Mouse (Mus musculus): ENCODE results near the gene Ywhag.

Ywhag gene

GRCm38 (mm10) chr5:135914156-135914555 lies 20.3 kb downstream of the Ywhag start:
- intact Hi-C loops (cut with DNase I) = no loop called here

- intact Hi-C loops (cut with DNase I) = no loop called here
These were observed 21.2 kb downstream of the Ywhag start for GRCm38 (mm10) chr5:135913201-135913600.

- intact Hi-C loops (cut with DNase I) = no loop called here
These were observed 22.7 kb downstream of the Ywhag start for GRCm38 (mm10) chr5:135911633-135912220.

- intact Hi-C loops (cut with DNase I) = no loop called here
These were observed 23.6 kb downstream of the Ywhag start for GRCm38 (mm10) chr5:135910813-135911212.

- intact Hi-C loops (cut with DNase I) = no loop called here
These were observed 24.8 kb downstream of the Ywhag start for GRCm38 (mm10) chr5:135909646-135910045.

GRCm38 (mm10) chr5:135908989-135909388 lies 25.4 kb downstream of the Ywhag start:
- intact Hi-C loops (cut with DNase I) = no loop called here

GRCm38 (mm10) chr5:135908185-135908584 lies 26.2 kb downstream of the Ywhag start:
- intact Hi-C loops (cut with DNase I) = no loop called here

- intact Hi-C loops (cut with DNase I) = no loop called here
These were observed 27.2 kb downstream of the Ywhag start for GRCm38 (mm10) chr5:135907256-135907655.

GRCm38 (mm10) chr5:135906846-135907245 lies 27.6 kb downstream of the Ywhag start:
- intact Hi-C loops (cut with DNase I) = no loop called here

- intact Hi-C loops (cut with DNase I) = loop anchor here (2.0 kb wide), 1 partner anchor 29 kb away; the partner anchor contains the start of gene Ywhag
These were observed 28.8 kb downstream of the Ywhag start for GRCm38 (mm10) chr5:135905320-135906225.

- intact Hi-C loops (cut with DNase I) = loop anchor here (2.0 to 5.0 kb wide), 2 partner anchors 31 to 63 kb away; partner anchors contain the start of gene Ywhag
These were observed 30.2 kb downstream of the Ywhag start for GRCm38 (mm10) chr5:135904259-135904658.

GRCm38 (mm10) chr5:135903551-135904151 lies 30.8 kb downstream of the Ywhag start:
- intact Hi-C loops (cut with DNase I) = loop anchor here (2.0 to 5.0 kb wide), 2 partner anchors 31 to 64 kb away; partner anchors contain the start of gene Ywhag

GRCm38 (mm10) chr5:135903058-135903457 lies 31.4 kb downstream of the Ywhag start:
- intact Hi-C loops (cut with DNase I) = loop anchor here (5.0 kb wide), 1 partner anchor 64 kb away; no protein-coding TSS in a partner anchor

GRCm38 (mm10) chr5:135901354-135902095 lies 32.9 kb downstream of the Ywhag start:
- intact Hi-C loops (cut with DNase I) = loop anchor here (5.0 kb wide), 1 partner anchor 66 kb away; no protein-coding TSS in a partner anchor

- intact Hi-C loops (cut with DNase I) = loop anchor here (5.0 kb wide), 1 partner anchor 67 kb away; no protein-coding TSS in a partner anchor
These were observed 33.7 kb downstream of the Ywhag start for GRCm38 (mm10) chr5:135900701-135901100.

GRCm38 (mm10) chr5:135899833-135900232 lies 34.6 kb downstream of the Ywhag start:
- intact Hi-C loops (cut with DNase I) = loop anchor here (5.0 kb wide), 2 partner anchors 67 to 162 kb away; no protein-coding TSS in a partner anchor

GRCm38 (mm10) chr5:135898995-135899394 lies 35.4 kb downstream of the Ywhag start:
- intact Hi-C loops (cut with DNase I) = loop anchor here (5.0 kb wide), 1 partner anchor 163 kb away; no protein-coding TSS in a partner anchor

- intact Hi-C loops (cut with DNase I) = loop anchor here (5.0 kb wide), 1 partner anchor 164 kb away; no protein-coding TSS in a partner anchor
These were observed 36.4 kb downstream of the Ywhag start for GRCm38 (mm10) chr5:135898028-135898427.

- intact Hi-C loops (cut with DNase I) = loop anchor here (5.0 kb wide), 1 partner anchor 167 kb away; no protein-coding TSS in a partner anchor
These were observed 39.5 kb downstream of the Ywhag start for GRCm38 (mm10) chr5:135894958-135895357.

GRCm38 (mm10) chr5:135892589-135893351 lies 41.6 kb downstream of the Ywhag start:
- intact Hi-C loops (cut with DNase I) = no loop called here
